Mouse (Mus musculus) forebrain, embryonic 14.5 days (tissue): ENCODE measurements at regions not wholly inside any gene's neighbourhood (a gene's known extent, or its start where the extent isn't known, plus 50 kb on each side); places are given as distances from the start of the nearest gene placed in this dataset.

Experiments
- ATAC-seq: fragments of 200-750 bp; cut with Nextera tagmentation; 2 replicates; pipeline ENCODE4 v1.8.0; 2017; ENCODE audit warnings: mild to moderate bottlenecking, moderate library complexity
- DNase-seq: peaks from one replicate; pipeline ENCODE4 v3.0.0-alpha.2; 2015; ENCODE audit warnings: low spot score
- H3K27ac ChIP-seq: fragments of 300-500 bp; sonication (generic); 2 replicates; pipeline ENCODE4 v1.5.1; 2014; ENCODE audit warnings: low read depth, mild to moderate bottlenecking, control low read depth, low read length, moderate library complexity
- H3K27me3 ChIP-seq: fragments of 300-500 bp; sonication (generic); replicated peaks from 2 replicates; pipeline ENCODE4 v1.6.1; 2014; ENCODE audit warnings: low read length, control low read depth, mixed read lengths; ENCODE audit not compliant: control insufficient read depth, insufficient read depth
- H3K36me3 ChIP-seq: fragments of 300-500 bp; sonication (generic); 2 replicates; pipeline ENCODE4 v1.6.1; 2014; ENCODE audit warnings: low read length, control low read depth; ENCODE audit not compliant: control insufficient read depth, insufficient read depth
- H3K4me1 ChIP-seq: fragments of 300-500 bp; sonication (generic); 2 replicates; pipeline ENCODE4 v1.6.1; 2014; ENCODE audit warnings: antibody characterized with exemption, low read length, control low read depth; ENCODE audit not compliant: control insufficient read depth, insufficient read depth
- H3K4me2 ChIP-seq: fragments of 300-500 bp; sonication (generic); 2 replicates; pipeline ENCODE4 v1.6.1; 2014; ENCODE audit warnings: mild to moderate bottlenecking, control low read depth, low read length
- H3K4me3 ChIP-seq: fragments of 300-500 bp; sonication (generic); 2 replicates; pipeline ENCODE4 v1.5.1; 2014; ENCODE audit warnings: low read depth, low read length, control low read depth
- H3K9ac ChIP-seq: fragments of 300-500 bp; sonication (generic); 2 replicates; pipeline ENCODE4 v1.6.1; 2014; ENCODE audit warnings: mild to moderate bottlenecking, low read length, control low read depth, moderate library complexity
- H3K9me3 ChIP-seq: fragments of 300-500 bp; sonication (generic); replicated peaks from 2 replicates; pipeline ENCODE4 v1.6.1; 2016; ENCODE audit warnings: low read length, control low read depth, mixed read lengths; ENCODE audit not compliant: control insufficient read depth
- WGBS: fragments of 180-500 bp; shearing (Covaris S2); extraction: QIAGEN DNeasy Blood & Tissue Kit; methylation state at CpG from one replicate; pipeline ENCODE4 v1.1.7; 2014; 5-methylcytosine and 5-hydroxymethylcytosine counted together

- H3K9ac ChIP-seq: no peak overlapping the region
- H3K27me3 ChIP-seq: 0 out of 2 replicates have a peak, but pooled peaks cover 5% of the 10 kb centered on the region
- no peaks in the 10 kb centered on the region for H3K36me3 ChIP-seq
- H3K4me3 ChIP-seq: no peak overlapping the region
- WGBS: 31% methylated on average over 8 of the region's 8 CpGs
- H3K9me3 ChIP-seq: no peaks in the 10 kb centered on the region
- H3K4me1 ChIP-seq: no peaks in the 10 kb centered on the region
- no peak for ATAC-seq
- H3K27ac ChIP-seq: no peak overlapping the region
- H3K4me2 ChIP-seq: no peak overlapping the region
- DNase-seq: no peak
Measured at GRCm38 (mm10) chr2:75147967-75148366, 322.4 kb downstream of the Mtx2 start.

- DNase-seq: no peak
- H3K4me1 ChIP-seq: no peaks in the 10 kb centered on the region
- no peaks in the 10 kb centered on the region for H3K9me3 ChIP-seq
- no peaks in the 10 kb centered on the region for H3K36me3 ChIP-seq
- no peak overlapping the region for H3K4me3 ChIP-seq
- no peak for ATAC-seq
- no peak overlapping the region for H3K9ac ChIP-seq
- H3K4me2 ChIP-seq: no peak overlapping the region
- H3K27ac ChIP-seq: no peak overlapping the region
- WGBS: 84% methylated on average over 5 of the region's 5 CpGs
- H3K27me3 ChIP-seq: 0 out of 2 replicates have a peak, but pooled peaks cover 5% of the 10 kb centered on the region
Measured at GRCm38 (mm10) chr2:75149036-75149435, 323.4 kb downstream of the Mtx2 start.

DNA sequence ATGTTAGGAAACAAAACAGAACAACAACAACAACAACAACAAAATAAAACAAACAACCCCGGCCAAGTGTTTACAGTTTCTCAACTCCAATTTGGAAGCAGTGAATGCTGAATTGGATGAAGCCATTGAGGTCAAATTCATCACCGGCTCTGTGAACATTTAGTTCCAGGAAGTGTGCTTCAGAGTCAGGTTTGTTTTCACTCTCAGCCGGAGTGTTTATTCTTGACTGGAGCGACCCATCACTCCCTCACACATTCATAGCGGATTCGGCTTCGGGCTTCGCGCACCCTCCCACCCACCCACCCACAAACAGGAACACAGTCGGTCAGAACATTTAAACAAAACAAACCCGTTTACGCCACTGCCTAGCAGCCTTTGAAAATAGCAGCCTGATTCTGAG, 324.0 kb downstream of the Mtx2 start:
- H3K36me3 ChIP-seq: no peaks in the 10 kb centered on the region
- H3K27me3 ChIP-seq: 0 out of 2 replicates have a peak, but pooled peaks cover under 1% of the 10 kb centered on the region
- WGBS: 76% methylated on average over 12 of the region's 12 CpGs

GRCm38 (mm10) chr2:75150986-75151385, 325.4 kb downstream of the Mtx2 start:
- 2% methylated on average over 6 of the region's 6 CpGs for WGBS
- ATAC-seq (no peak), DNase-seq (peak; percentile 85)
- H3K4me3 ChIP-seq: no peak overlapping the region
- H3K9ac ChIP-seq: no peak overlapping the region
- no peaks in the 10 kb centered on the region for H3K27me3 ChIP-seq
- no peaks in the 10 kb centered on the region for H3K36me3 ChIP-seq
- no peaks in the 10 kb centered on the region for H3K4me1 ChIP-seq
- no peaks in the 10 kb centered on the region for H3K9me3 ChIP-seq
- no peak overlapping the region for H3K4me2 ChIP-seq
- no peak overlapping the region for H3K27ac ChIP-seq

More for the DNA sequence above, 324.0 kb downstream of the Mtx2 start:
- Histone ChIP-seq H3K27ac (no peak overlapping the region), H3K9ac (no peak overlapping the region), H3K4me1 (no peaks in the 10 kb centered on the region), H3K4me2 (no peak overlapping the region), H3K9me3 (no peaks in the 10 kb centered on the region), H3K4me3 (no peak overlapping the region)
- DNase-seq (no peak), ATAC-seq (no peak)

- Histone ChIP-seq H3K4me3 (no peak overlapping the region), H3K4me1 (no peaks in the 10 kb centered on the region), H3K36me3 (no peaks in the 10 kb centered on the region), H3K27ac (no peak overlapping the region), H3K9ac (no peak overlapping the region), H3K4me2 (no peak overlapping the region), H3K9me3 (no peaks in the 10 kb centered on the region), H3K27me3 (no peaks in the 10 kb centered on the region)
- DNase-seq: no peak
- no peak for ATAC-seq
- WGBS: 90% methylated on average over 8 of the region's 8 CpGs
Measured at GRCm38 (mm10) chr2:75151519-75151918, 325.9 kb downstream of the Mtx2 start.

GRCm38 (mm10) chr2:75152477-75152990, 326.9 kb downstream of the Mtx2 start:
- no peaks in the 10 kb centered on the region for H3K9me3 ChIP-seq
- H3K9ac ChIP-seq: no peak overlapping the region
- 32% methylated on average over 6 of the region's 6 CpGs for WGBS
- no peak overlapping the region for H3K4me3 ChIP-seq
- H3K4me2 ChIP-seq: no peak overlapping the region
- no peaks in the 10 kb centered on the region for H3K4me1 ChIP-seq
- ATAC-seq: no peak
- H3K27me3 ChIP-seq: no peaks in the 10 kb centered on the region
- H3K27ac ChIP-seq: no peak overlapping the region
- DNase-seq: no peak
- H3K36me3 ChIP-seq: no peaks in the 10 kb centered on the region

DNA sequence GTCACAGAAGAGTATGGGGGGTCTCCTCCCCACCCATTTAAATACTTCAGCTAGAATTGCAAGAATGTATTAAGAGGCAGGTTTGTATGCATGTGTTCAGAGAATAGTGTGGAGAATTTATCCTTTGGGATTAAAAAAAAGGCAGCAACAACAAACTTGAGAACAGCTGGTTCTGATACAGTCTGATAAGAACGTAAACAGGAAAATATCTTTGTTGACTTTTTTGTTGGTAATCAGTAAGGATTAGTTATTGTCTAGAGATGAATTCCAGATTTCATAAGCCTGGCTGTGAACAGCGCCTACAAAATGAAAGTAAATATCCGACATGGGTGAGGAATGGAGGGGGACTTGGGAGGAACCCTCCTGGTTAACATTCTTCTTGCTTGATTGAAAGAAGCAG, 328.8 kb downstream of the Mtx2 start:
- Histone ChIP-seq H3K27me3 (no peaks in the 10 kb centered on the region), H3K4me1 (no peaks in the 10 kb centered on the region), H3K36me3 (no peaks in the 10 kb centered on the region), H3K27ac (no peak overlapping the region), H3K4me2 (no peak overlapping the region), H3K9me3 (no peaks in the 10 kb centered on the region), H3K4me3 (no peak overlapping the region), H3K9ac (no peak overlapping the region)
- ATAC-seq (no peak), DNase-seq (no peak)
- 84% methylated on average over 3 of the region's 3 CpGs for WGBS

DNA sequence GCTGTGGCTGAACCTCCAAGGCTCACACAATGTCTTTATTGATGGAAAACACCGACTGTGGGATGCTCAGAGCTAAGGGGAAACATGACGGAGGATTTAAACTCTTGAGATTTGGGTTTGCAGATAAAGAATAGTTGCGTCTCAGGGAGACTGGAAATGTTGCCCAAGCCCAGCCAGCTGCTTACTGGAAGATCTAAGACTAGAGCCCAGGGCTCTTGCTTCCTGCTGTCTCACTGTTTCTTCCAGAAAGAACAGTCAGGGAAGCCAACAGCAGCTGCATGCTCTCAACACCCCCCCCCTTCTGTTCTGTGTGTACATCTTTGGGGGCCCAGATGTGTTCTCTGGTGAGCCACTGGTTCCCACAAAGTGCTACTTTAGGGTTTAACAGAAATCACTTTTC, 333.0 kb downstream of the Mtx2 start:
- Histone ChIP-seq H3K4me3 (no peak overlapping the region), H3K27ac (no peak overlapping the region), H3K9me3 (no peaks in the 10 kb centered on the region), H3K9ac (no peak overlapping the region), H3K4me2 (no peak overlapping the region), H3K4me1 (no peaks in the 10 kb centered on the region), H3K36me3 (no peaks in the 10 kb centered on the region), H3K27me3 (no peaks in the 10 kb centered on the region)
- no peak for DNase-seq
- 88% methylated on average over 3 of the region's 3 CpGs for WGBS
- no peak for ATAC-seq

- no peak overlapping the region for H3K4me2 ChIP-seq
- WGBS: 95% methylated on average over 14 of the region's 14 CpGs
- H3K4me3 ChIP-seq: no peak overlapping the region
- DNase-seq: no peak
- ATAC-seq: no peak
- no peaks in the 10 kb centered on the region for H3K27me3 ChIP-seq
- H3K9ac ChIP-seq: no peak overlapping the region
- no peaks in the 10 kb centered on the region for H3K9me3 ChIP-seq
- H3K27ac ChIP-seq: no peak overlapping the region
- H3K4me1 ChIP-seq: no peaks in the 10 kb centered on the region
- H3K36me3 ChIP-seq: no peaks in the 10 kb centered on the region
Measured at GRCm38 (mm10) chr2:75161075-75161474, 335.5 kb downstream of the Mtx2 start.
